Mouse (Mus musculus) olfactory bulb, adult 2 months (tissue): ENCODE measurements around the gene 4930524J08Rik.

Source experiments
- CTCF ChIP-seq: fragments of 200-500 bp; IDR thresholded peaks from 2 replicates; pipeline ENCODE4 v1.5.1; 2012; ENCODE audit warnings: low read depth, mild to moderate bottlenecking, low read length, moderate library complexity; ENCODE audit not compliant: insufficient read depth
- POLR2A ChIP-seq: fragments of 200-500 bp; IDR thresholded peaks from 2 replicates; pipeline ENCODE4 v1.6.1; 2012; ENCODE audit warnings: mild to moderate bottlenecking, low read depth, low read length, moderate library complexity; ENCODE audit not compliant: insufficient read depth

DNA sequence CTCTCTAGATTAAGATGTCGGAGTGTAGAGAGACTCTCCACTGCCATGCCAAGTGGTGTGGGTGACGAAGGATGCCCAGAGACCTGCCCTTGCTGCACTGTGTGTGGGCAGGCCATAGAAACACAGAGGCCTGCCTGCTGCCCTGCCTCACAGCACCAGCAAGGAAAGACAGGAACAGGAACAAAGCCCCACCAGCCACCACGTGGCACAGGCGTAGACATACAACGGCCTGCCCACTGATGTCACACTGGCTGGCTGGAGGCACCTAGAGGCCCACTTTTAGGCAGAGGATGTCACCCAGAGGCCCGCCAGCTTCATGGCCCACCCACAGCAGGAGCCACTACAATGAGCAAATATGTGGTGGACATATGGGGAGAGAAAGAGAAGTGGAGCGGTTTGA, 21.2 kb downstream of the 4930524J08Rik start:
- no peak for TF ChIP-seq CTCF
- TF ChIP-seq POLR2A, result no peak
